Mouse (Mus musculus) frontal cortex, adult 2 months (tissue): ENCODE measurements around the gene Ttc22. TPM values are rescaled to one million over a fixed set of nuclear protein-coding genes. Genes with fewer than 3 reads are reported as not detected.

Experiments
- DNase-seq, 2 experiments: peaks; one replicate each; pipeline ENCODE4 v3.0.0; 2022; ENCODE audit warnings: low spot score in 1 of 2; ENCODE audit errors: extremely low spot score in 1 of 2
- polyA plus RNA-seq: library from polyadenylated mRNA; depleted of rRNA; stranded (reverse); fragments of >200 nt; gene quantifications from 2 replicates; pipeline ENCODE4 v1.2.3, GENCODE M21; 2012

The Ttc22 gene
- polyA plus RNA-seq, 1 experiment: 2.3 TPM

DNA sequence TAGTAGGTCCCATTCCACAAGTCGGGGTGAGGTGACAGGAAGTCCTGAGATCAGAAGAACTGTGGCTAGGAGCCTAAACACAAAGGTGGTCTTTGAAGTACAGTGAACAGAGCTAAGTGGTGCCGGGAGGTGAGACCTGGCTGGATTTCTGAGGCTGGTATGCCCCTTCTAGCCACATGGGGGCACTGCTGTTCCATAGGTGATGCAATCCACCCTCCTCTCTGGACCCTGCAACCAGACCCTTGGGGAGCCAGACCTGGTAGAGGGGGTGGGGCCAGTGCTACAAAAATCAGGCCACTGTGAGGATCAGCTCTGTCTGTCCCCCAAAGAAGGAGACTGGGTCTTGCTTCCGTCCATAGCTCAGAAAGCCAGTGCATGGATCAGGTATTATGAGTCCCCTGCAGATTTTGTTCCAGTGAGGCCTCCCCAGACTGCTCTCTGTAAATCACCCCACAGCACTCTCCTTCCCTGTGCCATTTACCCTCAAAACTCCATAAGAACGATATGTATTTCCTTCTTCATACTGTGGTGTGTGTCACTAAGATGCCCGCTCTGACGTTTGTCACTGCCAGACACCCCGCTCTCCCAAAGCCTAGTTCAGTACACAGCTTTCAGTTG, 7.9 kb upstream of the Ttc22 start:
- DNase-seq: peak in 1 of 2 experiments; percentile 85

GRCm38 (mm10) chr4:106614881-106615280, 7.4 kb upstream of the Ttc22 start:
- no peak for DNase-seq

DNA sequence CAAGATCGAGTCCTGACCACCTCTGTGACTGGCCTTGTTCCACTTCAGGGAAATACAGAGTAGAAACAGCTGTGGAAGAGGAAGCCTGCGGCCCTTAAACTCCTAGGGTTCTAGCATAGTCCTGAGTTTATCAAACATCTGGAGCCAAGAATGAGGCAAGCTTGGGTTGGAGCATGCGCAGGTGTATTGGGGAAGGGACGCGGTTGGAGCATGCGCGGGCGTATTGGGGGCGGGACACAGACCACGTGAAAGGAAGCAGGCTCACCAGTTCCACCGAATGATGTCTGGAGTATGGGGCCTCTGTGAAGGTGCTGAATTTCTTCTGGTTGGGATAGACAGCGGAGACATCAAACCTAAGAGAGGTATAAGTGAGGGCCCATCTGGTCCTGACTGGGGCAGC, 6.6 kb upstream of the Ttc22 start:
- DNase-seq: no peak

- DNase-seq: peak in 1 of 2 experiments; percentile 65
Observed at GRCm38 (mm10) chr4:106617056-106617455, 5.2 kb upstream of the Ttc22 start, which contains the start of gene Lexm. TSS of gene Lexm (minus strand) at chr4:106617241.

DNA sequence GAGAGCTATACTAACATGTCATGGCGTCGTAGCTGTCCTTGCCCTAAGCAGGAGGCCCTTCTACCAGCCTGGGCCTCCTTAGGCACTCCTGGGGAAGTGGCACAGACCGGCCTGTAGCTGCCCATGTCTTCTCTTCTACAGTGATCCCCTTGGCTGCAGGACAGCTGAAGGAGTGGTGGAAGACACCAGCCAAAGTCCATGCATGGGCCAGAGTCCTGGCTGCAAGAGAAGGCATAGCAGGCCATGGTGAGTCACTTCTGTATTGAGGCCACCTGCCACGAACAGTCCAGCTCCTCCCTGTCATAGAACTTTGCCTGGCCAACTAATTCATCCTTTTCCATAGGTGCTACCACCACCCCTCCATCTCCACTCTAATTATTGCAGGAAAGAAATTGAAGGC, 3.3 kb upstream of the Ttc22 start:
- no peak for DNase-seq

GRCm38 (mm10) chr4:106621428-106621827, 804 bp upstream of the Ttc22 start:
- DNase-seq: no peak

- no peak for DNase-seq
Observed at GRCm38 (mm10) chr4:106622712-106623111, 480 bp downstream of the Ttc22 start.

DNA sequence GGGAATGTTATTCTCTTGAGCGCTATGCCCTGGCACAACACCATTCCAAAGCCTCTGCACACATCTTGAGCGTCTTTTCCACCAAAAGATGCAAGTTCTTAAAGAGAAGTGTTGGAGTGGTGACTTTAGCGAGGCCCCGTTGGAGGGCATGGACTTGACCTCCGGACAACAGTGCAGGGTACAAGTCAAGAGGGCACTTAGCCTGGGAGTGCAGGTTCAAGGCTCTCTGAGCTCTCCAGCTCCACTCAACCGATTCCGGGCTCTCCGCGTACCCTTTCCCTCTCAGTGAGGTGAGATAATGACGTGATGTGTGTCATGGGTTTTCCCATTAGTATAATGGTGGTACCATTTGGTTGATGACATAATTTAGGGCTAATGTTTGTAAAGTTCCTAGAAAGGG, 2.0 kb downstream of the Ttc22 start:
- no peak for DNase-seq

- no peak for DNase-seq
Observed at GRCm38 (mm10) chr4:106627809-106628208, 5.6 kb downstream of the Ttc22 start.

GRCm38 (mm10) chr4:106628650-106629360, 6.6 kb downstream of the Ttc22 start:
- DNase-seq: no peak

GRCm38 (mm10) chr4:106629374-106629773, 7.1 kb downstream of the Ttc22 start:
- no peak for DNase-seq

DNA sequence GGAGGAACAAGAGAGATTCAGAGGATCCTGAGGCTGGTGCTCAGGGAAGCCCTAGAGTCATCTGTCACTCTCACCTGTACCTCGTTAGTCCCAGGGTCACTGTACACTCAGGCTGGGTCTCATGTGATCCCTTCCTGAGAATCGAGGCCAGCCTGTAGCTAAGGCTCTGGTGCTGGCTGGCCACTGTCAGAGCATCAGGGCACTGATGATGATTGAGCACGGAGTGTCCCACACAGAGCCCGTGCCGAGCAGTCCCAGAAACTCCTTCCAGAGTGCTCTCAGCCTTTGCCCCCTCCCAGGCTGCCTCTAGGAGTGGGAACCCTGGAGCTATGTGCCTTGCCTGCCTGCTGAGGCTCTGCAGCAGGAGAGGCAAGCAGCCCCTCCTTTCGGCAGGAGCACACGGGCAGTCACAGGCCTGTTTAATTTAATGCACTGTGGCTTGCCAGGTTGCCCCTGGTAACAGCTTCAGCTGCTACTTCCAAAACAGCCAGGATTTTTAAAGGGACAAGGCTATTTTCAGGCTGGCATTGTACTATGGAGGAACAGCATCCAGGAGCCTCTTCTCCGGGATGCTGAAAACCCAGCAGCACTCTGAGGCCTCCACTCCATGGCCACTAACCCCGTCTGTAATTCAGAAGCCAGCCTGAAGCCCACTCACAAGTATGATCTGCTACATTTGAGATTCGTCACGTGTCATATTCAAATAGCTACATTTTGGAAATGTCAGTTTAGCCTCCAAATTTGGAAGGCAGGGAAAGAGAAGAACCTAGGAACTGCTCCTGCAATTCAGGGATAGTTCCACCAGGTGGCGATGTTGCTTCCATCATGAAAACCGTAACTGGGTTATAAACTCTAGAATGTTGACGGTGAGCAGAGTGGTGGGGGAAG, 8.3 kb downstream of the Ttc22 start:
- peak; percentile 87 to 98 for DNase-seq

DNA sequence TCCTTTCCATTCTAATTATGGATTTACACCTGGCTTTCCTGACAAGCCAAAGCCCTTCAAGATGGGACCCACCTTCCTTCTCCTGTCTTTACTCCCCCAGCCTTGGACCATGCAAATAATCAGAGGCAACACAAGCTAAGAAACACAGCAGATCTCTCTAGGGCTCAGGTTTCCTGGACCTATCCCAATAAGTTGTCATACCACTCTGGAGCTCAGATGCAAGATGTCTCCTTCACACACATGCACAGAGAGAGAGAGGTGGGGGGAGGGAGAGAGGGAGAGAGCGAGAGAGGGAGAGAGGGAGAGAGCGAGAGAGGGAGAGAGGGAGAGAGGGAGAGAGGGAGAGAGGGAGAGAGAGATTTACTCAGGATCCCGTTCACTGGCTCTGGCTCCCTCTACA, 10.1 kb downstream of the Ttc22 start:
- DNase-seq: no peak

- peak in 1 of 2 experiments; percentile 54 for DNase-seq
Observed at GRCm38 (mm10) chr4:106633281-106634085, 11.3 kb downstream of the Ttc22 start.

- no peak for DNase-seq
Observed at GRCm38 (mm10) chr4:106634086-106634479, 11.9 kb downstream of the Ttc22 start.

DNA sequence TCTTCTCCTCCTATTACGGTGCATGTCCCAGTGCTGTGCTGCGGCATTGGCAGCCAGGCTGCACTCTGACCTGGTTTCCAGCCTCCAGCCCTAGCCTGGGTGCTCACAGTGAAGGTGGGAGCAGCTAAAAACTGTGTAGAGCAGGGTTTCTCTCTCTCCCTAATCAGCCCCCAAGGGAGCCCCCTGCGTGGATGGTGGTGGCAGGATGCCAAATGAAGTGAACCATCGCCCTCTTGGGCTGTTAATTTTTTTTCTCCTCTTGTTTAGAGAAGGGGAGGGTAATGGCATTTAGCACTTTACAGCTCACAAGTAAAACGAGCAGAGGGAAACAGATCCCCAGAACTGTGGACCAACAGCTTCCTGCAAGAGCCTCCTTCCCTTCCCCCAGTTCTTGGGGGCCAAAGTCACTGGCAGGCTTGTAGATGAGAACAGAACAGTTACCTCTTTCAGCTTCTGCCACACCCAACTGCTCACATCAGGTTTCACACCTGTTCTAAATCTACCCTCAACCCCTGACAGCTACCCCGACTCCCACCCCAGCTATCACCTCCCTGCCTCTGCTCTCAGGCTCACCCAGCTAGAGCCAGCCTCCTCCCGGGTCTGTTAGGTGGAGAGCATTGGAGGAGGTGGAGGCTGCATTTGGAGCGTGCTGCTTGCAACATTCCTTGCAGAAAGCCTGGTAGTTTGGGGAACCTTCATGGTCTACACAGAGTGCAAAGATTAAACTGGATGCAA, 21.4 kb downstream of the Ttc22 start:
- DNase-seq: peak in 1 of 2 experiments; percentile 40

- no peak for DNase-seq
Observed at GRCm38 (mm10) chr4:106644218-106644610, 22.0 kb downstream of the Ttc22 start.

GRCm38 (mm10) chr4:106645797-106646196, 23.6 kb downstream of the Ttc22 start:
- DNase-seq: no peak

GRCm38 (mm10) chr4:106647137-106647536, 24.9 kb downstream of the Ttc22 start:
- DNase-seq: no peak
